Comparison of ENCODE assay signal across 8 mouse cellular contexts in genomic region chr9:35119168-35119567, GRCm38 (mm10). TPM values are rescaled to one million over a fixed set of nuclear protein-coding genes. Genes with fewer than 3 reads are reported as not detected.
DNase-seq lines count a peak whose midpoint lies in the region; ATAC-seq and TF ChIP-seq lines count a peak whose summit lies in the region.

TSS of gene St3gal4 (minus strand) at chr9:35119268.

- intact Hi-C loops in left cerebral cortex, adult 2 months (cut with DNase I) = no loop called here
- intact Hi-C loops in heart, postnatal 14 days (cut with DNase I) = no loop called here

- TF ChIP-seq CTCF in left cerebral cortex, adult 2 months (IDR thresholded peaks at IDR 0.05) = no peak

- no peak for ATAC-seq in limb, embryonic 12.5 days (ENCODE audit: insufficient number of reproducible peaks, insufficient read depth, low FRiP score, low TSS enrichment, low read depth)
- no peak for ATAC-seq in stomach, embryonic 15.5 days (ENCODE audit: insufficient read depth, low FRiP score, low read depth)

- peaks cover 38% of the 10 kb centered on the region for H3K36me3 ChIP-seq in embryonic facial prominence, embryonic 10.5 days (replicated peaks)
- H3K36me3 ChIP-seq in limb, embryonic 12.5 days = peaks cover 26% of the 10 kb centered on the region
- H3K36me3 ChIP-seq in stomach, embryonic 15.5 days = no peaks in the 10 kb centered on the region

- WGBS in embryonic facial prominence, embryonic 10.5 days = 85% methylated on average over 6 of the region's 6 CpGs
- WGBS in limb, embryonic 12.5 days = 83% methylated on average over 6 of the region's 6 CpGs
- WGBS in stomach, embryonic 15.5 days = 82% methylated on average over 6 of the region's 6 CpGs

- H3K4me2 ChIP-seq in limb, embryonic 12.5 days = no peak within 1 kb of the TSS
- 0 out of 2 replicates have a peak within 1 kb of the TSS, but pooled peaks have one; percentile 74 for H3K4me2 ChIP-seq in stomach, embryonic 15.5 days

- H3K27me3 ChIP-seq in embryonic facial prominence, embryonic 10.5 days (replicated peaks; ENCODE audit: low read depth, poor library complexity, severe bottlenecking) = no peaks in the 10 kb centered on the region
- no peaks in the 10 kb centered on the region for H3K27me3 ChIP-seq in limb, embryonic 12.5 days
- H3K27me3 ChIP-seq in stomach, embryonic 15.5 days (replicated peaks) = no peaks in the 10 kb centered on the region

- no peaks in the 10 kb centered on the region for H3K9me3 ChIP-seq in embryonic facial prominence, embryonic 10.5 days
- H3K9me3 ChIP-seq in limb, embryonic 12.5 days = no peaks in the 10 kb centered on the region
- H3K9me3 ChIP-seq in stomach, embryonic 15.5 days = no peaks in the 10 kb centered on the region

- peaks cover 38% of the 10 kb centered on the region for H3K4me1 ChIP-seq in embryonic facial prominence, embryonic 10.5 days
- peaks cover 42% of the 10 kb centered on the region for H3K4me1 ChIP-seq in limb, embryonic 12.5 days (replicated peaks)
- H3K4me1 ChIP-seq in stomach, embryonic 15.5 days = peaks cover 15% of the 10 kb centered on the region; the same call in 1 of the 2 replicates

- H3K9ac ChIP-seq in limb, embryonic 12.5 days (replicated peaks) = no peak within 1 kb of the TSS
- no peak within 1 kb of the TSS for H3K9ac ChIP-seq in stomach, embryonic 15.5 days

- H3K4me3 ChIP-seq in left cerebral cortex, adult 2 months = no peak within 1 kb of the TSS
- H3K4me3 ChIP-seq in embryonic facial prominence, embryonic 10.5 days = no peak within 1 kb of the TSS
- no peak within 1 kb of the TSS for H3K4me3 ChIP-seq in limb, embryonic 12.5 days (replicated peaks)
- no peak within 1 kb of the TSS for H3K4me3 ChIP-seq in stomach, embryonic 15.5 days (replicated peaks)

- H3K27ac ChIP-seq in left cerebral cortex, adult 2 months = no peak within 1 kb of the TSS
- H3K27ac ChIP-seq in embryonic facial prominence, embryonic 10.5 days (replicated peaks) = no peak within 1 kb of the TSS
- H3K27ac ChIP-seq in limb, embryonic 12.5 days = no peak within 1 kb of the TSS
- 0 out of 2 replicates have a peak within 1 kb of the TSS, but pooled peaks have one; percentile 89 for H3K27ac ChIP-seq in stomach, embryonic 15.5 days

- DNase-seq in left cerebral cortex, adult 2 months (ENCODE audit: extremely low spot score in 1 of 2, low spot score in 2 of 2) = no peak
- DNase-seq in left cerebral cortex, adult 11 months (ENCODE audit: low spot score) = no peak
- no peak for DNase-seq in embryonic facial prominence, embryonic 10.5 days (ENCODE audit: low spot score)
- DNase-seq in heart, postnatal 14 days = no peak
- no peak for DNase-seq in gastrocnemius, adult 18-20 months (ENCODE audit: low spot score)
- no peak for DNase-seq in embryo, embryonic 10.5 days (ENCODE audit: low spot score)

RNA-seq across cellular contexts. Expression of gene St3gal4, which starts in this region (rescaled TPM):
- total RNA-seq in left cerebral cortex, adult 2 months (2021) = 10 to 100 TPM; 24.4 to 25.2 TPM
- polyA plus RNA-seq in embryonic facial prominence, embryonic 10.5 days (2016; fragmentation: Nextera tagmentation; extraction: Ambion mirVana) = 18.2 and 18.7 TPM in 2 replicates
- total RNA-seq in heart, postnatal 14 days (2021) = 10 to 100 TPM; 36.2 to 38.3 TPM
- polyA plus RNA-seq in limb, embryonic 12.5 days (2016; fragmentation: Nextera tagmentation; extraction: Ambion mirVana) = 29.7 and 30.3 TPM in 2 replicates
- polyA plus RNA-seq in stomach, embryonic 15.5 days (2015; fragmentation: Nextera tagmentation; extraction: Ambion mirVana) = 45.7 and 59.4 TPM in 2 replicates
- 1 to 10 TPM; 4.2 TPM for total RNA-seq in gastrocnemius, adult 18-20 months (2021)

Comparison
In these comparisons a context has a peak if more than half of its experiments do, and no peak if none do; other contexts are left out.
1. RNA of gene St3gal4 (total RNA-seq): 36.2 to 38.3 TPM in heart, postnatal 14 days and 24.4 to 25.2 TPM in left cerebral cortex, adult 2 months; 4.2 TPM in gastrocnemius, adult 18-20 months; every median in the first group is over 4 times any median in the second.